Mouse (Mus musculus) hindbrain, embryonic 16.5 days (tissue): ENCODE results near the gene Cel. TPM values are rescaled to one million over a fixed set of nuclear protein-coding genes. Genes with fewer than 3 reads are reported as not detected.

ENCODE experiments used
- ATAC-seq: fragments of 200-750 bp; cut with Nextera tagmentation; 2 replicates; pipeline ENCODE4 v1.8.0; 2017; ENCODE audit warnings: moderate TSS enrichment, moderate library complexity
- H3K27ac ChIP-seq: fragments of 300-500 bp; sonication (generic); 2 replicates; pipeline ENCODE4 v1.5.1; 2014; ENCODE audit warnings: low read depth, mild to moderate bottlenecking, control low read depth, low read length, moderate library complexity
- H3K27me3 ChIP-seq: fragments of 300-500 bp; sonication (generic); replicated peaks from 2 replicates; pipeline ENCODE4 v1.6.1; 2014; ENCODE audit warnings: low read length; ENCODE audit not compliant: control insufficient read depth, insufficient read depth
- H3K36me3 ChIP-seq: fragments of 300-500 bp; sonication (generic); 2 replicates; pipeline ENCODE4 v1.6.1; 2014; ENCODE audit warnings: mild to moderate bottlenecking, low read length, moderate library complexity, mixed read lengths; ENCODE audit not compliant: control insufficient read depth, insufficient read depth
- H3K4me1 ChIP-seq: fragments of 300-500 bp; sonication (generic); 2 replicates; pipeline ENCODE4 v1.6.1; 2014; ENCODE audit warnings: low read depth, low read length; ENCODE audit not compliant: control insufficient read depth, insufficient read depth
- H3K4me2 ChIP-seq: fragments of 300-500 bp; sonication (generic); 2 replicates; pipeline ENCODE4 v1.6.1; 2014; ENCODE audit warnings: mild to moderate bottlenecking, low read length, control low read depth, moderate library complexity
- H3K4me3 ChIP-seq: fragments of 300-500 bp; sonication (generic); 2 replicates; pipeline ENCODE4 v1.5.1; 2014; ENCODE audit warnings: mild to moderate bottlenecking, low read length, control low read depth, moderate library complexity
- H3K9ac ChIP-seq: fragments of 300-500 bp; sonication (generic); 2 replicates; pipeline ENCODE4 v1.6.1; 2014; ENCODE audit warnings: low read depth, mild to moderate bottlenecking, control low read depth, low read length, moderate library complexity
- H3K9me3 ChIP-seq: fragments of 300-500 bp; sonication (generic); 2 replicates; pipeline ENCODE4 v1.6.1; 2014; ENCODE audit warnings: mild to moderate bottlenecking, low read length, moderate library complexity; ENCODE audit not compliant: control insufficient read depth
- WGBS: fragments of 180-500 bp; shearing (Covaris S2); extraction: QIAGEN DNeasy Blood & Tissue Kit; methylation state at CpG from one replicate; pipeline ENCODE4 v1.1.7; 2014; 5-methylcytosine and 5-hydroxymethylcytosine counted together
- polyA plus RNA-seq: library from polyadenylated mRNA; unstranded; fragments of >200 nt; fragmentation: Nextera tagmentation; extraction: Ambion mirVana; gene quantifications from 2 replicates; pipeline ENCODE4 v1.2.1, GENCODE M21; 2015

Gene Cel
- polyA plus RNA-seq, 1 experiment from 2014 or later, result not detected

- 87% methylated on average over 8 of the region's 8 CpGs for WGBS
- Histone ChIP-seq H3K4me3 (no peak overlapping the region), H3K4me1 (peaks cover 22% of the 10 kb centered on the region), H3K9ac (no peak overlapping the region), H3K4me2 (no peak overlapping the region), H3K36me3 (peaks cover 49% of the 10 kb centered on the region), H3K27ac (no peak overlapping the region), H3K27me3 (no peaks in the 10 kb centered on the region), H3K9me3 (no peaks in the 10 kb centered on the region)
- ATAC-seq, result no peak
These were observed 19.3 kb downstream of the Cel start for GRCm38 (mm10) chr2:28543894-28544293.

DNA sequence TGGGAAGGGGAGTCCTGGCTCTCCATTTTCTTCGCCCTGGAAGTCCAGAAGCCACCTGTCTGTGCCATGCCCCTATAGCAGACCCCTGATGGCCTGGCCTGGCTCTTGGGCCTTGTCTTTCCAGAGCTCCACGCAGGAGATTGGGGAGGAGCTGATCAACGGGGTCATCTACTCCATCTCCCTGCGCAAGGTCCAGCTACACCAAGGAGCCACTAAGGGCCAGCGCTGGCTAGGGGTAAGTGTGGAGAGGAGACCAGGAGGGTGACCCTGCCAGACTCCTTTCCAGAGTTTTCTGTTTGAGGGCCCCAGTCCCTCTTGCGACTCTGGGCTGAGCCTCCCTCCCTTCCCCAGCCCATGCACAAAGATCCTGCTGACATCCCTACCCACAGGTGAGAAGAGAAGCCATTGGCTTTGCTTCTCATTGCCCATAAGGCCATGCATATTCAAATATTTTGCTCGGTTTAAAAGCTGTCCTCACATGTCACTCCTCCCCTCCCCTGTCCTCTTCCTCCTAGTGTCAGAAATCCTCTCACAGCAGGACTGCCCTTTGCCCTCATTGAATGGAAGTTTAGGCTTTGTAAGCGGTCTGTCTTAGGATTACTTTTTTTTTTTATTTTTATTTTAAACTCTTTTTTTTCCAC is 22.5 kb downstream of the Cel start:
- WGBS, result 80% methylated on average over 8 of the region's 8 CpGs
- ATAC-seq, result no peak
- no peak overlapping the region for H3K4me2 ChIP-seq
- H3K27ac ChIP-seq, result no peak overlapping the region
- H3K4me3 ChIP-seq, result no peak overlapping the region
- no peaks in the 10 kb centered on the region for H3K27me3 ChIP-seq
- peak overlapping the region; percentile 21; the same call in 1 of the 2 replicates for H3K9ac ChIP-seq
- peaks cover 52% of the 10 kb centered on the region for H3K4me1 ChIP-seq
- H3K9me3 ChIP-seq, result no peaks in the 10 kb centered on the region
- peaks cover 37% of the 10 kb centered on the region for H3K36me3 ChIP-seq

- Histone ChIP-seq H3K27ac (peak overlapping the region; percentile 86), H3K9ac (peak overlapping the region; percentile 16; the same call in 1 of the 2 replicates), H3K9me3 (no peaks in the 10 kb centered on the region), H3K4me3 (no peak overlapping the region), H3K4me1 (peaks cover 60% of the 10 kb centered on the region), H3K27me3 (no peaks in the 10 kb centered on the region), H3K4me2 (no peak overlapping the region), H3K36me3 (peaks cover 29% of the 10 kb centered on the region)
- ATAC-seq, result no peak
- WGBS, result 73% methylated on average over 2 of the region's 2 CpGs
These were observed 23.3 kb downstream of the Cel start for GRCm38 (mm10) chr2:28539949-28540348.

- WGBS, result 21% methylated on average over 7 of the region's 7 CpGs
- no peaks in the 10 kb centered on the region for H3K9me3 ChIP-seq
- peak; percentile 34 for ATAC-seq
- H3K36me3 ChIP-seq, result peaks cover 23% of the 10 kb centered on the region
- H3K4me1 ChIP-seq, result peaks cover 67% of the 10 kb centered on the region
- H3K9ac ChIP-seq, result peak overlapping the region; percentile 16
- H3K4me2 ChIP-seq, result 0 out of 2 replicates have a peak overlapping the region, but pooled peaks have one; percentile 15
- no peak overlapping the region for H3K4me3 ChIP-seq
- H3K27ac ChIP-seq, result peak overlapping the region; percentile 86
- H3K27me3 ChIP-seq, result no peaks in the 10 kb centered on the region
These were observed 24.0 kb downstream of the Cel start for GRCm38 (mm10) chr2:28539206-28539605.

DNA sequence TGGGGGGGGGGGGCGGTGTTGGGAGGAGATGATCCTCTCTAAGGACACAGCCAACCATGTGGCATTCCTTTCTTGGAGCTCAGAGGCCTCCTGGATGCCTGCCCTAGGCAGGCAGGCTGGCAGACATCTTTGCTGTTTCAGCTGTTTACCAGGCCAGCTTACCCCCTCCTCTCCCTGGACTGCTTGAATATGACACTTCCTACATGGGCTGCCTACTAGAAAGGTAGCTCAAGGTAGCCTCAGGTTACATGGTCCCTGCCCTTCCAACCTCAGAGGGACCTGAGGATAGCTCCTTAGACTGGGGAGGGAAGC is 24.4 kb downstream of the Cel start:
- Histone ChIP-seq H3K27ac (peak overlapping the region; percentile 86), H3K4me1 (peaks cover 72% of the 10 kb centered on the region), H3K36me3 (peaks cover 19% of the 10 kb centered on the region), H3K9me3 (no peaks in the 10 kb centered on the region), H3K4me2 (no peak overlapping the region), H3K9ac (peak overlapping the region; percentile 16), H3K27me3 (no peaks in the 10 kb centered on the region), H3K4me3 (no peak overlapping the region)
- WGBS, result 40% methylated on average over 1 of the region's 1 CpGs
- no peak for ATAC-seq

GRCm38 (mm10) chr2:28537995-28538816 is 25.0 kb downstream of the Cel start:
- peak overlapping the region; percentile 16; the same call in 1 of the 2 replicates for H3K9ac ChIP-seq
- H3K4me3 ChIP-seq, result no peak overlapping the region
- no peaks in the 10 kb centered on the region for H3K27me3 ChIP-seq
- WGBS, result 56% methylated on average over 8 of the region's 8 CpGs
- H3K36me3 ChIP-seq, result peaks cover 13% of the 10 kb centered on the region
- no peak for ATAC-seq
- H3K27ac ChIP-seq, result peak overlapping the region; percentile 86
- H3K9me3 ChIP-seq, result no peaks in the 10 kb centered on the region
- no peak overlapping the region for H3K4me2 ChIP-seq
- peaks cover 75% of the 10 kb centered on the region for H3K4me1 ChIP-seq

- no peak for ATAC-seq
- Histone ChIP-seq H3K36me3 (peaks cover 9% of the 10 kb centered on the region), H3K27ac (no peak overlapping the region; the same call in 1 of the 2 replicates), H3K9me3 (no peaks in the 10 kb centered on the region), H3K9ac (no peak overlapping the region), H3K27me3 (no peaks in the 10 kb centered on the region), H3K4me1 (peaks cover 81% of the 10 kb centered on the region), H3K4me2 (no peak overlapping the region), H3K4me3 (no peak overlapping the region)
- 26% methylated on average over 4 of the region's 4 CpGs for WGBS
These were observed 25.6 kb downstream of the Cel start for GRCm38 (mm10) chr2:28537634-28537920.

GRCm38 (mm10) chr2:28536766-28537633 is 26.2 kb downstream of the Cel start:
- no peak overlapping the region for H3K4me2 ChIP-seq
- no peaks in the 10 kb centered on the region for H3K27me3 ChIP-seq
- no peak overlapping the region for H3K4me3 ChIP-seq
- no peak for ATAC-seq
- H3K36me3 ChIP-seq, result peaks cover 4% of the 10 kb centered on the region; the same call in 1 of the 2 replicates
- H3K27ac ChIP-seq, result peak overlapping the region; percentile 27; the same call in 1 of the 2 replicates
- peaks cover 86% of the 10 kb centered on the region for H3K4me1 ChIP-seq
- 64% methylated on average over 11 of the region's 11 CpGs for WGBS
- no peak overlapping the region for H3K9ac ChIP-seq
- H3K9me3 ChIP-seq, result no peaks in the 10 kb centered on the region

GRCm38 (mm10) chr2:28536166-28536565 is 27.0 kb downstream of the Cel start:
- H3K9ac ChIP-seq, result no peak overlapping the region
- WGBS, result 73% methylated on average over 4 of the region's 4 CpGs

More at GRCm38 (mm10) chr2:28536166-28536565, 27.0 kb downstream of the Cel start:
- Histone ChIP-seq H3K4me2 (peak overlapping the region; percentile 77), H3K9me3 (no peaks in the 10 kb centered on the region), H3K4me1 (peaks cover 87% of the 10 kb centered on the region), H3K4me3 (no peak overlapping the region), H3K36me3 (no peaks in the 10 kb centered on the region), H3K27me3 (no peaks in the 10 kb centered on the region), H3K27ac (no peak overlapping the region; the same call in 1 of the 2 replicates)
- ATAC-seq, result no peak
